Mouse (Mus musculus) bone marrow macrophage, adult 2 months (primary cell): ENCODE measurements around the gene Sgip1. TPM values are rescaled to one million over a fixed set of nuclear protein-coding genes. Genes with fewer than 3 reads are reported as not detected.

ENCODE experiments used
- H3K27ac ChIP-seq: 2 replicates; pipeline ENCODE4 v1.5.1; 2012; ENCODE audit warnings: low read depth, low read length; ENCODE audit not compliant: insufficient read depth
- H3K4me1 ChIP-seq: 2 replicates; pipeline ENCODE4 v1.6.1; 2012; ENCODE audit warnings: low read length; ENCODE audit not compliant: control insufficient read depth, insufficient read depth
- H3K4me3 ChIP-seq: 2 replicates; pipeline ENCODE4 v1.5.1; 2012; ENCODE audit warnings: mild to moderate bottlenecking, low read length, moderate library complexity; ENCODE audit not compliant: insufficient read depth
- CTCF ChIP-seq: IDR thresholded peaks from 2 replicates; pipeline ENCODE4 v1.5.1; 2012; ENCODE audit warnings: low read depth, mild to moderate bottlenecking, low read length, moderate library complexity
- POLR2A ChIP-seq: IDR thresholded peaks from 2 replicates; pipeline ENCODE4 v1.6.1; 2012; ENCODE audit warnings: mild to moderate bottlenecking, low read depth, low read length, borderline replicate concordance
- polyA plus RNA-seq: library from polyadenylated mRNA; stranded (reverse); fragments of >200 nt; gene quantifications from 2 replicates; pipeline ENCODE4 v1.2.4, GENCODE M21; 2012; ENCODE audit not compliant: missing spikeins, insufficient read depth, insufficient read length

Sgip1 gene
- polyA plus RNA-seq, 1 experiment = not detected

DNA sequence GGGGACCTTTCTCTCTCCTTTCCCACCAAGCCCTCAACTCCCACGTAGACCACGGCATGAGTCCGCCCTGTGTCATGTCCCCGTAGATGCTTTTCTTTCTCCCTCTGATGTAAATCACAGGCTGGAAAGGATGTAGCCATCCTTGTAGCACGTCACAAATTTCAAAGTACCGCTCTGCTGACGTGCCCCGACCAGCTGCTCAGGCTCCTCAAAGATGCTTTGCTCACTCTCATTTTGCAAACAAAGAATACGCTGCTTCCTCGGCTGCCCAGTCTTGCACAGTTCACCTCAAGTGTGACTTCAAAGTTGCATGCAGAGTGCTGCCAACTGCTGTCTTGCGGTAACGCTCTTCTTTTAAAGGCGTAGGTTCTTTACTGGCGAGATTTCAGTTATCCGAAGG is 226.7 kb downstream of the Sgip1 start:
- TF ChIP-seq POLR2A (no peak), CTCF (no peak)
- Histone ChIP-seq H3K27ac (no peak overlapping the region), H3K4me1 (no peaks in the 10 kb centered on the region), H3K4me3 (no peak overlapping the region)

DNA sequence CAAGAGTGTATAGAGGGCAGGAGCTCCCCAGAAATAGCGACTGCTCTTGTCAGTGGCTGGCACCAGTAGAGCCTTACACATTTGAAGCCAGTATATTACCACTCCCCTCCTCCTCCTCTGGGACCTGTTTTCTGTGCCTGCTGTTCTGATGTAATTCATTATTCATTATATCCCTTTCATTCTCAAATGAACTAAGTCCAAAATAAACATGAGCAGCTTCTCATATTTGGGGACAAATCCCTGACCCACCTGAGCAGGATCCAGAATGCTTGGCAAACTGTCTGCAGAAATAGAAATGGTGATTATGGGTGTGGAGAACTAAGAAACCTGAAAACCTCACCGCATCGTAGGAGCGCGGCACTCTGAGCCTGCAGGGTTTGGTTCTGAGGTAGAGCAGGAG is 228.5 kb downstream of the Sgip1 start:
- Histone ChIP-seq H3K4me3 (no peak overlapping the region), H3K4me1 (no peaks in the 10 kb centered on the region), H3K27ac (no peak overlapping the region)
- TF ChIP-seq CTCF (no peak), POLR2A (no peak)

DNA sequence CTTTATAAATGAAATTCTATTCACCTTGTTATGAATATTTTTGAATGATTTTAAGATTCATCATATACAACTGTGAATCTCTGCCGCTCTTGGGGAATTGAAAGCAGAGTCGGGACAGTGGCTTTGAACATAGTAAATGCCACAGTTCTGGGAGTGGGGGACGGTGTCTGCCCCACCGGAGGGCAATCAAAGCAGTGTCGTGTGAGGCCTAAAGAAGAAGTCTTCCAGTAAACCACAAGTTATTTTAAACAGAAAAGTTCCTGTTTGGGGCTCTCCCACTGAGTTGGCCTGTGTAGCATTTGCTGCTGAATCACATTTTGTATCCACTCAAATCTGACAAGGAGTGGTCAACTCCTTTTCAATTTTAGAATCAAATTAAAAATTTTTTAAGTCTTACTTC is 230.1 kb downstream of the Sgip1 start:
- TF ChIP-seq CTCF = no peak
- no peaks in the 10 kb centered on the region for H3K4me1 ChIP-seq
- no peak overlapping the region for H3K4me3 ChIP-seq
- no peak overlapping the region for H3K27ac ChIP-seq

DNA sequence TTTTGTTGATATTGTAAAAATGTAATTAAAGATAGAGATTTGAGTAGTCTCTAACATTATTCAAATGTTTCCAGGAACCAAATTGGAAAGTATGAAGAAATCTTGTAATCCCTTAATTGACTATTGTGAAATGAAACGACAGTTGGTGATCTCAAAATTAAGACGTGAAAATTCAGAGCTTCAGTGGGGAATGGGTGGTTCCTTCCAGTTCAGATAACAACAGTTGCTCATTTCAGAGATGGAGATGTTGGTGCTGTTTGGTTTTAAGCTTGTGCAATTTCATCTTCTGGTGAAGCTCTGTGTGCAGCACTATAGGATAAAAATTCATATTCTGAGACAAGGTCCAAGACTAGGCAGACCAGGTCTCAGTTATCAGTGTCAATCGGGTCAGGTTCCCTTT is 231.0 kb downstream of the Sgip1 start:
- TF ChIP-seq POLR2A = no peak
- no peak for TF ChIP-seq CTCF
- Histone ChIP-seq H3K27ac (no peak overlapping the region), H3K4me3 (no peak overlapping the region), H3K4me1 (no peaks in the 10 kb centered on the region)

DNA sequence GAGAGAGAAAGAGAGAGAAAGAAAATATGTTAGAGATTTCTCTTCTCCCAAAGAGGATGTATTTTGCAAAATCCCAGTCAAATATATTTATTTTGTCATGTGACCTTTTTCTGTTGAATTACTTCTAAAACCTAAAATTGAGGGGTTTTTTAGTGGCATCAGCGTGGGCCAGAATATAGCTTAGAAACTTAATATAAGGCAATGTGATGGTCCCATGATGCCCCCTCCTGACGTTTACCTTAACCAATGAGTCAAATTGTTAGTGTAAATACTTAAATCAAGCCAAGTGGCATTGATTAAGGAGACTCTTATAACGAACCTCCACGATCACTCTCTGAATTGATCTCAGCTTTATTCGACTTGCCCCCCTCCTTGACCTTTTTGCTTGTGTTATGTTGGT is 233.1 kb downstream of the Sgip1 start:
- Histone ChIP-seq H3K4me1 (no peaks in the 10 kb centered on the region), H3K27ac (no peak overlapping the region), H3K4me3 (no peak overlapping the region)
- TF ChIP-seq POLR2A (no peak), CTCF (no peak)

DNA sequence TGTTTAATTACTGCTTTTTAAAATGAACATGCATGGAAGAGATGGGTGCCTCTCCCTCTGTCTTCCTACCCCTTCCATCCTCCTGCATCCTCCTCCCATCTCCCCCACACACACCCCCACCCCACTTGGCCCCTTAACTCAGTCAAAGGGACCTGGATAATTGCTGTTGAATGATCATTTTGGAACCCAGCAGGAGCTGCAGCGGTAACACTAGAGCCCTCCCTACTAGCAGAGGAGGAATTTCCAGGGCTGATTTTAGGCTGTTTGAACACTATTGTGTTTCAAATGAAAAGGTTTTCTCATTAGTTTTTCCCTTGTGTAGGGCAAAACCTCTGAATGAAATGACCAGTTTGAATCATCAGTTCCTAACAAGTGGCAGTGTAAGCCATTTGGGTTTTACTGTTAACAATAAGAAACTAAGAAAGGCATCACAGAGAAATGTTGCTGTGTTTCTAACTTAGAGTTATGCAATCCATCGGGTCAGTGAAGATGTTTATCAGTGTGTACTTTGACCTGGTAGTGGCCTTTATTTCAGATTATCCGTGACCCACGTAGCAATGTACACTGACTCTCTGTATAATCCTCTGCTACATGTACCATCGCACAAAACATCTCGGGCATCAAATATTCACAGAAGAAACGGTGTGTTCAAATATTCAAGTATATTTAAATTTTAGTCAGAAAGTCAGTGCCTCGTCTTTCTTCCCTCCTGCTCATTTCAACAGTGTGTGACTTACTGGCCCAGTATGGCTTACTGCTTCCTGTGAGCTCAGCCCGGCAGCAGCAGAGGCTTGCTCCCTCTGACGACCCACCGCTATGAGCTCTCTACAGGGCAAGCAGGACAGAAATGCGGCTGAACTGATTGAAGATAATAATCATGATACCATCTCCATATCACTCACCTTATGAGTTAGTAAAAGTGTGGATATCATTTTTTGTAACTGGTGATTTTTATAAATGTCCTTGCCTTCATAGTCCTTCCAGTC is 235.5 kb downstream of the Sgip1 start:
- no peak overlapping the region for H3K4me3 ChIP-seq
- H3K4me1 ChIP-seq = no peaks in the 10 kb centered on the region
- TF ChIP-seq CTCF (no peak), POLR2A (no peak)
- no peak overlapping the region for H3K27ac ChIP-seq

DNA sequence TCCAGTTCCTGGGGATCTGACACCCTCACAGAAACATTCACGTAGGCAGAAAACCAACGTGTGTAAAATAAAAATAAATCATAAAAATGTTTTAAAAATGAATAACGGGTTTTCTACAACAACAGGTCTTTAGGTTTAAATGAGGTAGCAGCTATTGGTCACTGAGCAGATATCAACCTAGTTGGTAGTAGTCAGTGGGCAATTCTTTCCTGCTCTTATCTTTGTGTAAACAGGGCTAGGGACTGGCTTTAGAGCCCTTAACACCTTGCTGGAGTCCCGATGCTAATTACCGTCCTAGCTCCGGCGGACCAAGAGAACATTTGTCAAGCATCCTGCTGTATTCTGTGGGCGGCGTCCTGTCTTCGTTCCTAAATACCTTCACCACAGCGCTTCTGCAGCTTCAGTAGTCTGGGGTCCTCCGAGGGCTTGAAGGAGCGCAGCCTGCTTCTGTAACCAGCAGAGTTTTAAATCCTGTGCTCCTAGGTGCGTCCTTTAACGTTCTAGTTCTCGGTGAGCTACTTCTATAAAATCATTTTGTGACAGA is 236.8 kb downstream of the Sgip1 start:
- TF ChIP-seq POLR2A = no peak
- no peak for TF ChIP-seq CTCF
- Histone ChIP-seq H3K27ac (no peak overlapping the region), H3K4me3 (no peak overlapping the region), H3K4me1 (no peaks in the 10 kb centered on the region)

DNA sequence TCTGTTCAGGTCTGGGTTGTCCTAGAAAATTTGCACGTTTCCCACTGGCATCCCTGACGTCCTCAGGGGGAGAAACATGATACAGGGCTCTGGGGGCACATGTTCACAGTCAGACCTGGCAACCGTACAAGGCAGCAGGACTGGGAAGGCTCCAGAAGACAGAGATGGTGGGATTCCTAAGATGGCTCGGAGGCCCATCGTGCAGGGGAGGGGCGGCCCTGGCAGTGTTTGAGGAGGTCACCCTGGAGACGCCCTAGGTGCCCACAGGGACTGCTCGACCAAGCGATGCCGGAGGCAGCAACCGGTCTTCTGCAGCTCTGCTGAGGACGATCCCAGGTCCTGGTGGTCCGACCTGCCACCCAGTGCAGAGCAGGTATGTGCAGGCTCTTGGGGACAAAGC is 237.3 kb downstream of the Sgip1 start, which contains the start of gene Tctex1d1:
Gene Tctex1d1, plus strand, starts transcription at position 167 of the 400 bp plus-strand sequence.
- no peak for TF ChIP-seq POLR2A
- no peak for TF ChIP-seq CTCF
- H3K4me3 ChIP-seq = peak within 1 kb of the TSS; percentile 31
- no peak within 1 kb of the TSS for H3K27ac ChIP-seq
- no peaks in the 10 kb centered on the region for H3K4me1 ChIP-seq

DNA sequence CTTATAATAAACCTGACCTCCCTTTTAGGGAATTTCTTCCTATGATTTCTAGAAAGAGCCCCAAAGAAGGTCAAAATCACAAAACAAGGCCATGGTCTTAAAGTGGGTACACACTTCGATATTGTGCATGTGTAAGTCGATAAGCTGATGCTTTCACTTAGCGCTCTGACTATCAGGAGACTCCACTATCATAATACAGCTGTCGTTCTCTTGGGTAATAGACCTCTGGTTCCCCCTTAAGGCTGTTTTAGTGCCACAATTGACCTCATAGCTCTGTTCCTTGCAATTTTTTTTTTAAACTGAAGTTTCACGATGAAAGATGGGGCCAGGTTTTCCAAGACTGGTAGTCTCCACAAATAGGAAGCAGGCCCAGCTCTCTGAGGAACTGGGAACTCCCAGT is 238.3 kb downstream of the Sgip1 start:
- no peak overlapping the region for H3K27ac ChIP-seq
- peak overlapping the region; percentile 31; the same call in 1 of the 2 replicates for H3K4me3 ChIP-seq
- TF ChIP-seq CTCF (no peak), POLR2A (no peak)
- H3K4me1 ChIP-seq = no peaks in the 10 kb centered on the region

DNA sequence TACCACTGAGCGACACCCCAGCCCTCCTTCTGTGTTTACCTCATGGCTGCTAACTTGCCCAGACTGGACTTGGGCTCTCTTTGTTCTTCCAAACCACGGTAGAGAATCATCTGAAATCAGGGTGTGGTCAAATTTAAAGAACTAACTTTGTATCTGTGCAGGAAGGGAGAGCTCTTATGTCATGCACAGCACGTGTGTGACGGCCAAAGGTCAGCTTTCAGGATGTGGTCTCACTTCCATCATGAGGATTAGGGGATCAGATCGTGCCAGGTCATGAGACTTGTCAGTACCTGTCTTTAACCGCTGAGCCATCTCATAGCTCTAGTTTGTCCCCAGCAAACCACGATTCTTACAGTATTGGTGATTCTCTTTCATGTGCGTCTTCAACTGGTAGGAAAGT is 240.6 kb downstream of the Sgip1 start:
- TF ChIP-seq POLR2A (no peak), CTCF (no peak)
- H3K4me3 ChIP-seq = no peak overlapping the region
- H3K27ac ChIP-seq = no peak overlapping the region
- no peaks in the 10 kb centered on the region for H3K4me1 ChIP-seq

DNA sequence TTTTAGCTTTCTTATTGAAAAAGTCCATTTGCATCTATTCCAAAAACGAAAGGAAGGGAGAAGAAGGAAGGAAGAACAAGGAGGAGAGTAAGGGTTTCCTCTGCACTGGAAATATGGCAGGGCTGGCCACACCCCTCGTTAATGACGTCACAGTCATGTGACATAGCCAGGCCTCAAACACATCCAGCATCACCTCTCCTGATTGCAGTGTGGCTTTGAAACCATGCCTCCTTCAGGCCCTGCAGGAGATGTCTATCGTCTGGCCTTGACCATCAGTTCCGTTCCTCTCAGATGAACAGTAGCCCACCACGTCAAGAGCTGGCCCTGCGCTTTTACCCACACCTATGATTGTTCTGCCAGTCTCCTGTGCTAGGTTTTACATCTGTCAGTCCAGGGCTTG is 245.1 kb downstream of the Sgip1 start:
- TF ChIP-seq CTCF (no peak), POLR2A (no peak)
- no peaks in the 10 kb centered on the region for H3K4me1 ChIP-seq
- H3K4me3 ChIP-seq = no peak overlapping the region
- H3K27ac ChIP-seq = no peak overlapping the region
